Mouse (Mus musculus): ENCODE measurements around the gene Cmss1. TPM values are rescaled to one million over a fixed set of nuclear protein-coding genes. Genes with fewer than 3 reads are reported as not detected.

Cmss1 gene
- polyA plus RNA-seq, 1 experiment from 2014 or later, result 26.5 TPM

- no peaks in the 10 kb centered on the region for H3K27me3 ChIP-seq (ENCODE audit: control insufficient read depth, insufficient read depth, low read length)
- H3K36me3 ChIP-seq (ENCODE audit: control insufficient read depth, insufficient read depth, low read length), result no peaks in the 10 kb centered on the region
Measured at GRCm38 (mm10) chr16:57601031-57601430, 5.6 kb downstream of the Cmss1 start.

GRCm38 (mm10) chr16:57597295-57597957 lies 9.2 kb downstream of the Cmss1 start:
- H3K4me2 ChIP-seq (replicated peaks; ENCODE audit: low read depth), result no peak overlapping the region
- H3K27me3 ChIP-seq (ENCODE audit: control insufficient read depth, insufficient read depth, low read length), result no peaks in the 10 kb centered on the region
- no peak for DNase-seq (ENCODE audit: low spot score)
- WGBS, result 72% methylated on average over 4 of the region's 4 CpGs
- no peaks in the 10 kb centered on the region for H3K9me3 ChIP-seq (ENCODE audit: control insufficient read depth, low read length)
- no peak for ATAC-seq (ENCODE audit: low FRiP score, low TSS enrichment)
- TF ChIP-seq EP300 (optimal IDR thresholded peaks at IDR 0.05), result no peak
- TF ChIP-seq CTCF (IDR thresholded peaks at IDR 0.05; ENCODE audit: low read depth), result no peak
- no peak overlapping the region for H3K27ac ChIP-seq (replicated peaks)
- H3K4me3 ChIP-seq (ENCODE audit: low read depth, low read length), result no peak overlapping the region
- H3K4me1 ChIP-seq (replicated peaks; ENCODE audit: control insufficient read depth, insufficient read depth), result no peaks in the 10 kb centered on the region
- H3K9ac ChIP-seq (ENCODE audit: low read length), result no peak overlapping the region
- H3K36me3 ChIP-seq (ENCODE audit: control insufficient read depth, insufficient read depth, low read length), result no peaks in the 10 kb centered on the region

More at GRCm38 (mm10) chr16:57601031-57601430, 5.6 kb downstream of the Cmss1 start:
- Histone ChIP-seq H3K27ac (replicated peaks) (no peak overlapping the region), H3K9ac (ENCODE audit: low read length) (no peak overlapping the region), H3K4me3 (ENCODE audit: low read depth, low read length) (no peak overlapping the region), H3K4me1 (replicated peaks; ENCODE audit: control insufficient read depth, insufficient read depth) (no peaks in the 10 kb centered on the region), H3K4me2 (replicated peaks; ENCODE audit: low read depth) (no peak overlapping the region), H3K9me3 (ENCODE audit: control insufficient read depth, low read length) (no peaks in the 10 kb centered on the region)
- TF ChIP-seq CTCF (IDR thresholded peaks at IDR 0.05; ENCODE audit: low read depth) (no peak), EP300 (optimal IDR thresholded peaks at IDR 0.05) (no peak)
- DNase-seq (ENCODE audit: low spot score) (no peak), ATAC-seq (ENCODE audit: low FRiP score, low TSS enrichment) (no peak)

GRCm38 (mm10) chr16:57593422-57594157 lies 13.1 kb downstream of the Cmss1 start:
- Histone ChIP-seq H3K4me2 (replicated peaks; ENCODE audit: low read depth) (no peak overlapping the region), H3K4me1 (replicated peaks; ENCODE audit: control insufficient read depth, insufficient read depth) (no peaks in the 10 kb centered on the region), H3K36me3 (ENCODE audit: control insufficient read depth, insufficient read depth, low read length) (no peaks in the 10 kb centered on the region), H3K9ac (ENCODE audit: low read length) (no peak overlapping the region), H3K27ac (replicated peaks) (no peak overlapping the region), H3K4me3 (ENCODE audit: low read depth, low read length) (no peak overlapping the region), H3K9me3 (ENCODE audit: control insufficient read depth, low read length) (no peaks in the 10 kb centered on the region), H3K27me3 (ENCODE audit: control insufficient read depth, insufficient read depth, low read length) (no peaks in the 10 kb centered on the region)
- DNase-seq (ENCODE audit: low spot score), result no peak
- peak; percentile 92 for TF ChIP-seq CTCF (IDR thresholded peaks at IDR 0.05; ENCODE audit: low read depth)
- TF ChIP-seq EP300 (optimal IDR thresholded peaks at IDR 0.05), result no peak
- 26% methylated on average over 7 of the region's 7 CpGs for WGBS
- ATAC-seq (ENCODE audit: low FRiP score, low TSS enrichment), result peak; percentile 71; the same call in 1 of the 2 replicates

GRCm38 (mm10) chr16:57585201-57585600 lies 21.5 kb downstream of the Cmss1 start:
- Histone ChIP-seq H3K4me1 (replicated peaks; ENCODE audit: control insufficient read depth, insufficient read depth) (no peaks in the 10 kb centered on the region), H3K4me2 (replicated peaks; ENCODE audit: low read depth) (no peak overlapping the region), H3K36me3 (ENCODE audit: control insufficient read depth, insufficient read depth, low read length) (no peaks in the 10 kb centered on the region; the same call in 1 of the 2 replicates), H3K9ac (ENCODE audit: low read length) (no peak overlapping the region), H3K4me3 (ENCODE audit: low read depth, low read length) (no peak overlapping the region), H3K9me3 (ENCODE audit: control insufficient read depth, low read length) (no peaks in the 10 kb centered on the region), H3K27me3 (ENCODE audit: control insufficient read depth, insufficient read depth, low read length) (no peaks in the 10 kb centered on the region), H3K27ac (replicated peaks) (no peak overlapping the region)
- TF ChIP-seq CTCF (IDR thresholded peaks at IDR 0.05; ENCODE audit: low read depth), result no peak
- ATAC-seq (ENCODE audit: low FRiP score, low TSS enrichment) (no peak), DNase-seq (ENCODE audit: low spot score) (no peak)
- 22% methylated on average over 3 of the region's 3 CpGs for WGBS

- no peaks in the 10 kb centered on the region for H3K27me3 ChIP-seq (ENCODE audit: control insufficient read depth, insufficient read depth, low read length)
- no peak overlapping the region for H3K9ac ChIP-seq (ENCODE audit: low read length)
- no peak for TF ChIP-seq EP300 (optimal IDR thresholded peaks at IDR 0.05)
- TF ChIP-seq CTCF (IDR thresholded peaks at IDR 0.05; ENCODE audit: low read depth), result no peak
- no peak for DNase-seq (ENCODE audit: low spot score)
- no peak for ATAC-seq (ENCODE audit: low FRiP score, low TSS enrichment)
- H3K27ac ChIP-seq (replicated peaks), result no peak overlapping the region
- no peak overlapping the region for H3K4me2 ChIP-seq (replicated peaks; ENCODE audit: low read depth)
- no peaks in the 10 kb centered on the region for H3K9me3 ChIP-seq (ENCODE audit: control insufficient read depth, low read length)
- WGBS, result 52% methylated on average over 2 of the region's 2 CpGs
- no peak overlapping the region for H3K4me3 ChIP-seq (ENCODE audit: low read depth, low read length)
- no peaks in the 10 kb centered on the region; the same call in 1 of the 2 replicates for H3K36me3 ChIP-seq (ENCODE audit: control insufficient read depth, insufficient read depth, low read length)
- H3K4me1 ChIP-seq (replicated peaks; ENCODE audit: control insufficient read depth, insufficient read depth), result no peaks in the 10 kb centered on the region
Measured at GRCm38 (mm10) chr16:57582008-57582407, 24.7 kb downstream of the Cmss1 start.

- no peak overlapping the region for H3K4me3 ChIP-seq (ENCODE audit: low read depth, low read length)
- H3K4me1 ChIP-seq (replicated peaks; ENCODE audit: control insufficient read depth, insufficient read depth), result no peaks in the 10 kb centered on the region
- ATAC-seq (ENCODE audit: low FRiP score, low TSS enrichment) (no peak), DNase-seq (ENCODE audit: low spot score) (no peak)
- 51% methylated on average over 7 of the region's 7 CpGs for WGBS
- H3K36me3 ChIP-seq (ENCODE audit: control insufficient read depth, insufficient read depth, low read length), result peaks cover 3% of the 10 kb centered on the region
- H3K27ac ChIP-seq (replicated peaks), result no peak overlapping the region
- TF ChIP-seq EP300 (optimal IDR thresholded peaks at IDR 0.05) (no peak), CTCF (IDR thresholded peaks at IDR 0.05; ENCODE audit: low read depth) (no peak)
- H3K9ac ChIP-seq (ENCODE audit: low read length), result no peak overlapping the region
- no peaks in the 10 kb centered on the region for H3K9me3 ChIP-seq (ENCODE audit: control insufficient read depth, low read length)
- no peaks in the 10 kb centered on the region for H3K27me3 ChIP-seq (ENCODE audit: control insufficient read depth, insufficient read depth, low read length)
- H3K4me2 ChIP-seq (replicated peaks; ENCODE audit: low read depth), result no peak overlapping the region
Measured at GRCm38 (mm10) chr16:57580041-57580440, 26.6 kb downstream of the Cmss1 start.

Data from stomach, postnatal 0 days (tissue).